ENCODE assay signal across 8 mouse cellular contexts in the genomic region with DNA sequence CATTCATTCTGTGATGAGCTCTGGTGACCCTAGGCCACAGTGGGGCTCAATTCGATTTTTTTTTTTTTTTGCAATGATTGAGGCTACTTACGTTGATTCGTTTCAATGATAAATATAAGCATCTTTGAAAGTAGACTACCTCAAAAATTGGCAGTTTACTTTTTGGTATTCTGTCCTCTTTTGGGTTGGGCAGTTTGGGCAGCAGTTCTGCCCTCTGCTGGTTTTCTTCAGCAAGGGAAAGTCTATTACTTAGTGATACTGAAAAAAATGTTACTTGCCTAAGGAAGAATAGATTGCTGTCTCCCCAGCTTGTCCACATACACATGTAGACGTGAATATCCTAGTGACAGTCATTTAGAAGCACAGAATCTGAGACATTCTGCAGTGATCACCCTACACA. TPM values are rescaled to one million over a fixed set of nuclear protein-coding genes. Genes with fewer than 3 reads are reported as not detected.
DNase-seq lines count a peak whose midpoint lies in the region; ATAC-seq and TF ChIP-seq lines count a peak whose summit lies in the region.

No protein-coding gene starts in this region.

- no peak overlapping the region for H3K27ac ChIP-seq in heart, embryonic 13.5 days (replicated peaks)
- no peak overlapping the region for H3K27ac ChIP-seq in forebrain, postnatal 0 days (ENCODE audit: low read depth, low read length)
- H3K27ac ChIP-seq in neural tube, embryonic 11.5 days (ENCODE audit: low read depth, low read length), result 0 out of 2 replicates have a peak overlapping the region, but pooled peaks have one; percentile 46

- H3K4me3 ChIP-seq in heart, embryonic 13.5 days, result peak overlapping the region; percentile 77
- peak overlapping the region; percentile 62 for H3K4me3 ChIP-seq in forebrain, postnatal 0 days (ENCODE audit: low read depth, low read length)
- H3K4me3 ChIP-seq in neural tube, embryonic 11.5 days (ENCODE audit: low read depth, low read length), result peak overlapping the region; percentile 64

- 12% methylated on average over 4 of the region's 4 CpGs for WGBS in heart, embryonic 13.5 days
- WGBS in forebrain, postnatal 0 days, result 4% methylated on average over 4 of the region's 4 CpGs
- WGBS in neural tube, embryonic 11.5 days, result 8% methylated on average over 4 of the region's 4 CpGs

- H3K9me3 ChIP-seq in heart, embryonic 13.5 days, result no peaks in the 10 kb centered on the region
- no peaks in the 10 kb centered on the region for H3K9me3 ChIP-seq in forebrain, postnatal 0 days (ENCODE audit: low read length)
- H3K9me3 ChIP-seq in neural tube, embryonic 11.5 days (ENCODE audit: control insufficient read depth, low read length), result no peaks in the 10 kb centered on the region

- H3K9ac ChIP-seq in heart, embryonic 13.5 days, result peak overlapping the region; percentile 76; the same call in 1 of the 2 replicates
- peak overlapping the region; percentile 57 for H3K9ac ChIP-seq in forebrain, postnatal 0 days
- peak overlapping the region; percentile 55 for H3K9ac ChIP-seq in neural tube, embryonic 11.5 days (ENCODE audit: low read length)

- DNase-seq in heart, adult 8-10 months (ENCODE audit: low spot score), result no peak
- DNase-seq in brain, embryonic 14.5 days (ENCODE audit: low read depth), result peak; percentile 76
- peak; percentile 58 for DNase-seq in forebrain, postnatal 0 days
- DNase-seq in left cerebral cortex, postnatal 14 days (ENCODE audit: low spot score in 2 of 2), result peak; percentile 50 to 51
- peak; percentile 12 for DNase-seq in neural tube, embryonic 11.5 days (ENCODE audit: low spot score)
- no peak for DNase-seq in spleen, adult 18-20 months

- TF ChIP-seq POLR2A in brain, embryonic 14.5 days (IDR thresholded peaks at IDR 0.05; ENCODE audit: borderline replicate concordance, extremely low read depth, insufficient read depth, insufficient read length, poor library complexity, severe bottlenecking), result no peak

- peak; percentile 62; the same call in 1 of the 2 replicates for TF ChIP-seq CTCF in brain, embryonic 14.5 days (IDR thresholded peaks at IDR 0.05; ENCODE audit: borderline replicate concordance, extremely low read depth, insufficient read depth, insufficient read length)
- TF ChIP-seq CTCF in forebrain, postnatal 0 days (IDR thresholded peaks at IDR 0.05; ENCODE audit: low read depth), result peak; percentile 71

- ATAC-seq in heart, embryonic 13.5 days (ENCODE audit: extremely low read depth, insufficient number of reproducible peaks, low FRiP score, low TSS enrichment), result no peak
- ATAC-seq in forebrain, postnatal 0 days, result 0 out of 2 replicates have a peak, but pooled peaks have one; percentile 17
- no peak for ATAC-seq in neural tube, embryonic 11.5 days (ENCODE audit: insufficient read depth, low FRiP score, low TSS enrichment)
- ATAC-seq in monocyte, adult 5-6 weeks (replicated peaks; ENCODE audit: insufficient number of reproducible peaks, low FRiP score, low TSS enrichment, poor library complexity, severe bottlenecking), result no peak

- peaks cover 17% of the 10 kb centered on the region for H3K4me1 ChIP-seq in heart, embryonic 13.5 days
- H3K4me1 ChIP-seq in forebrain, postnatal 0 days (ENCODE audit: insufficient read depth), result 0 out of 2 replicates have a peak, but pooled peaks cover 3% of the 10 kb centered on the region
- no peaks in the 10 kb centered on the region for H3K4me1 ChIP-seq in neural tube, embryonic 11.5 days (ENCODE audit: control insufficient read depth, insufficient read depth, low read length)

- H3K27me3 ChIP-seq in heart, embryonic 13.5 days (replicated peaks), result no peaks in the 10 kb centered on the region
- no peaks in the 10 kb centered on the region for H3K27me3 ChIP-seq in forebrain, postnatal 0 days (ENCODE audit: insufficient read depth, low read length)
- H3K27me3 ChIP-seq in neural tube, embryonic 11.5 days (ENCODE audit: control insufficient read depth, insufficient read depth, low read length), result no peaks in the 10 kb centered on the region

- intact Hi-C loops in left cerebral cortex, postnatal 14 days (cut with DNase I), result loop anchor here (2.0 kb wide), 1 partner anchor 382 kb away; no protein-coding TSS in a partner anchor

- no peaks in the 10 kb centered on the region for H3K36me3 ChIP-seq in heart, embryonic 13.5 days
- H3K36me3 ChIP-seq in forebrain, postnatal 0 days (ENCODE audit: insufficient read depth), result no peaks in the 10 kb centered on the region
- H3K36me3 ChIP-seq in neural tube, embryonic 11.5 days (ENCODE audit: control insufficient read depth, insufficient read depth, low read length), result no peaks in the 10 kb centered on the region

- H3K4me2 ChIP-seq in heart, embryonic 13.5 days, result peak overlapping the region; percentile 98
- H3K4me2 ChIP-seq in forebrain, postnatal 0 days (ENCODE audit: low read depth), result peak overlapping the region; percentile 97
- H3K4me2 ChIP-seq in neural tube, embryonic 11.5 days (ENCODE audit: low read depth), result peak overlapping the region; percentile 93

RNA-seq across cellular contexts. Expression of a gene that starts 2.0 kb away (rescaled TPM):
- polyA plus RNA-seq in heart, embryonic 13.5 days (2015; fragmentation: Nextera tagmentation; extraction: Ambion mirVana), result 4.7 and 5.1 TPM in 2 replicates
- under 1 TPM in 2 of 4 experiments, not detected in 2; 0.22 to 0.32 TPM for total RNA-seq in heart, adult 8-10 months (2022)
- 11.8 and 18.1 TPM in 2 replicates for polyA plus RNA-seq in brain, embryonic 14.5 days (2012; rRNA removed)
- total RNA-seq in forebrain, postnatal 0 days (2014; rRNA removed), result 14.8 and 24.5 TPM in 2 replicates
- 2.6 and 4.2 TPM in 2 replicates for polyA plus RNA-seq in forebrain, postnatal 0 days (2015; fragmentation: Nextera tagmentation; extraction: Ambion mirVana)
- 10 to 100 TPM in 1 of 2 experiments, 1 to 10 TPM in 1; 9.8 to 10.5 TPM for total RNA-seq in left cerebral cortex, postnatal 14 days (2021)
- polyA plus RNA-seq in neural tube, embryonic 11.5 days (2014; fragmentation: Nextera tagmentation; extraction: Ambion mirVana), result 16.9 and 19.1 TPM in 2 replicates
- not detected in 3 replicates for total RNA-seq in monocyte, adult 5-6 weeks (2017)

Comparison
In these comparisons a context has a peak if more than half of its experiments do, and no peak if none do; other contexts are left out.
1. DNase-seq: peak in brain, embryonic 14.5 days (single experiment), forebrain, postnatal 0 days (single experiment), left cerebral cortex, postnatal 14 days (2 of 2) and neural tube, embryonic 11.5 days (single experiment); none in heart, adult 8-10 months (single experiment) and spleen, adult 18-20 months (0 of 2).
2. RNA of a gene that starts 2.0 kb away (total RNA-seq): 14.8 to 24.5 TPM in forebrain, postnatal 0 days and 9.8 to 10.5 TPM in left cerebral cortex, postnatal 14 days; 0.22 to 0.32 TPM in heart, adult 8-10 months and not detected in monocyte, adult 5-6 weeks; every median in the first group is over 4 times any median in the second.
3. Peak in every context shown above with its lines, with median percentiles within 50 percentile points of each other: H3K4me2 ChIP-seq, H3K4me3 ChIP-seq and H3K9ac ChIP-seq.